Mouse (Mus musculus) small intestine, adult 2 months (tissue): ENCODE results near the gene Lrig1.

Source experiments
- CTCF ChIP-seq: fragments of 200-500 bp; IDR thresholded peaks from 2 replicates; pipeline ENCODE4 v1.5.1; 2012; ENCODE audit warnings: low read depth, mild to moderate bottlenecking, control low read depth, inconsistent platforms, low read length, moderate library complexity, mixed read lengths; ENCODE audit not compliant: insufficient replicate concordance, insufficient read length; ENCODE audit errors: extremely low read depth
- POLR2A ChIP-seq: fragments of 200-500 bp; IDR thresholded peaks from 2 replicates; pipeline ENCODE4 v1.6.1; 2012; ENCODE audit warnings: low read depth, mild to moderate bottlenecking, control low read depth, inconsistent platforms, low read length, moderate library complexity

- TF ChIP-seq CTCF (no peak), POLR2A (no peak)
Observed at GRCm38 (mm10) chr6:94601101-94601500, 98.9 kb downstream of the Lrig1 start.
